Mouse (Mus musculus) heart, embryonic 11.5 days (tissue): ENCODE data around the gene Nfe2. TPM values are rescaled to one million over a fixed set of nuclear protein-coding genes. Genes with fewer than 3 reads are reported as not detected.

Source experiments
- ATAC-seq: fragments of 200-750 bp; cut with Nextera tagmentation; replicated peaks from 2 replicates; pipeline ENCODE4 v1.8.0; 2017; ENCODE audit warnings: moderate library complexity; ENCODE audit not compliant: insufficient number of reproducible peaks, low FRiP score, low TSS enrichment
- H3K27ac ChIP-seq: fragments of 300-500 bp; sonication (generic); 2 replicates; pipeline ENCODE4 v1.5.1; 2014; ENCODE audit warnings: mild to moderate bottlenecking, low read depth, low read length
- H3K27me3 ChIP-seq: fragments of 300-500 bp; sonication (generic); 2 replicates; pipeline ENCODE4 v1.6.1; 2014; ENCODE audit warnings: mild to moderate bottlenecking, low read length, mixed read lengths; ENCODE audit not compliant: control insufficient read depth, insufficient read depth
- H3K36me3 ChIP-seq: fragments of 300-500 bp; sonication (generic); 2 replicates; pipeline ENCODE4 v1.6.1; 2014; ENCODE audit warnings: mild to moderate bottlenecking, low read length, moderate library complexity, mixed read lengths; ENCODE audit not compliant: control insufficient read depth, insufficient read depth
- H3K4me1 ChIP-seq: fragments of 300-500 bp; sonication (generic); 2 replicates; pipeline ENCODE4 v1.6.1; 2014; ENCODE audit warnings: low read length; ENCODE audit not compliant: control insufficient read depth, insufficient read depth
- H3K4me2 ChIP-seq: fragments of 300-500 bp; sonication (generic); 2 replicates; pipeline ENCODE4 v1.6.1; 2014; ENCODE audit warnings: mild to moderate bottlenecking, moderate library complexity
- H3K4me3 ChIP-seq: fragments of 300-500 bp; sonication (generic); 2 replicates; pipeline ENCODE4 v1.5.1; 2014; ENCODE audit warnings: low read depth, low read length
- H3K9ac ChIP-seq: fragments of 300-500 bp; sonication (generic); 2 replicates; pipeline ENCODE4 v1.6.1; 2014; ENCODE audit warnings: mild to moderate bottlenecking, low read depth, low read length, moderate library complexity
- H3K9me3 ChIP-seq: fragments of 300-500 bp; sonication (generic); replicated peaks from 2 replicates; pipeline ENCODE4 v1.6.1; 2016; ENCODE audit warnings: low read length; ENCODE audit not compliant: control insufficient read depth
- WGBS: fragments of 180-500 bp; shearing (Covaris S2); extraction: QIAGEN DNeasy Blood & Tissue Kit; methylation state at CpG from one replicate; pipeline ENCODE4 v1.1.7; 2014; ENCODE audit not compliant: insufficient replicate concordance; 5-methylcytosine and 5-hydroxymethylcytosine counted together
- polyA plus RNA-seq: library from polyadenylated mRNA; unstranded; fragments of >200 nt; fragmentation: Nextera tagmentation; extraction: Ambion mirVana; gene quantifications from 2 replicates; pipeline ENCODE4 v1.2.1, GENCODE M21; 2014

Gene Nfe2
- polyA plus RNA-seq, 1 experiment from 2014 or later = 24.2 TPM

GRCm38 (mm10) chr15:103301547-103302340 is 43.5 kb upstream of the Nfe2 start:
- H3K27ac ChIP-seq = peak overlapping the region; percentile 79
- no peak for ATAC-seq
- H3K9ac ChIP-seq = peak overlapping the region; percentile 18; the same call in 1 of the 2 replicates
- WGBS = 27% methylated on average over 5 of the region's 5 CpGs
- no peaks in the 10 kb centered on the region for H3K9me3 ChIP-seq
- H3K4me2 ChIP-seq = no peak overlapping the region; the same call in 1 of the 2 replicates
- H3K4me1 ChIP-seq = peaks cover 57% of the 10 kb centered on the region
- H3K4me3 ChIP-seq = no peak overlapping the region
- H3K27me3 ChIP-seq = no peaks in the 10 kb centered on the region
- H3K36me3 ChIP-seq = peaks cover 16% of the 10 kb centered on the region

GRCm38 (mm10) chr15:103301046-103301445 is 42.8 kb upstream of the Nfe2 start:
- Histone ChIP-seq H3K4me2 (no peak overlapping the region), H3K27me3 (no peaks in the 10 kb centered on the region), H3K27ac (peak overlapping the region; percentile 69; the same call in 1 of the 2 replicates), H3K4me1 (peaks cover 55% of the 10 kb centered on the region), H3K9me3 (no peaks in the 10 kb centered on the region), H3K4me3 (no peak overlapping the region), H3K9ac (no peak overlapping the region), H3K36me3 (peaks cover 20% of the 10 kb centered on the region)
- WGBS = 42% methylated on average over 2 of the region's 2 CpGs
- ATAC-seq = no peak

GRCm38 (mm10) chr15:103300560-103300959 is 42.4 kb upstream of the Nfe2 start:
- no peaks in the 10 kb centered on the region for H3K9me3 ChIP-seq
- H3K9ac ChIP-seq = no peak overlapping the region; the same call in 1 of the 2 replicates
- H3K4me1 ChIP-seq = peaks cover 54% of the 10 kb centered on the region
- no peak for ATAC-seq
- H3K36me3 ChIP-seq = peaks cover 20% of the 10 kb centered on the region
- H3K4me2 ChIP-seq = peak overlapping the region; percentile 49
- 24% methylated on average over 2 of the region's 2 CpGs for WGBS
- H3K27ac ChIP-seq = peak overlapping the region; percentile 69; the same call in 1 of the 2 replicates
- peak overlapping the region; percentile 3; the same call in 1 of the 2 replicates for H3K4me3 ChIP-seq
- H3K27me3 ChIP-seq = no peaks in the 10 kb centered on the region

- no peak for ATAC-seq
- no peaks in the 10 kb centered on the region for H3K9me3 ChIP-seq
- peaks cover 56% of the 10 kb centered on the region for H3K4me1 ChIP-seq
- peak overlapping the region; percentile 17; the same call in 1 of the 2 replicates for H3K9ac ChIP-seq
- H3K4me3 ChIP-seq = peak overlapping the region; percentile 3; the same call in 1 of the 2 replicates
- peak overlapping the region; percentile 49 for H3K4me2 ChIP-seq
- peaks cover 23% of the 10 kb centered on the region for H3K36me3 ChIP-seq
- WGBS = 14% methylated on average over 18 of the region's 18 CpGs
- peak overlapping the region; percentile 69; the same call in 1 of the 2 replicates for H3K27ac ChIP-seq
- no peaks in the 10 kb centered on the region for H3K27me3 ChIP-seq
Measured at GRCm38 (mm10) chr15:103300067-103300471, 41.9 kb upstream of the Nfe2 start.

GRCm38 (mm10) chr15:103299644-103300043 is 41.4 kb upstream of the Nfe2 start:
- Histone ChIP-seq H3K36me3 (peaks cover 23% of the 10 kb centered on the region), H3K4me1 (peaks cover 56% of the 10 kb centered on the region), H3K27ac (0 out of 2 replicates have a peak overlapping the region, but pooled peaks have one; percentile 35), H3K9ac (peak overlapping the region; percentile 17; the same call in 1 of the 2 replicates), H3K4me3 (peak overlapping the region; percentile 3; the same call in 1 of the 2 replicates), H3K27me3 (no peaks in the 10 kb centered on the region), H3K4me2 (peak overlapping the region; percentile 49), H3K9me3 (no peaks in the 10 kb centered on the region)
- WGBS = 54% methylated on average over 8 of the region's 8 CpGs
- ATAC-seq = no peak

GRCm38 (mm10) chr15:103298861-103299616 is 40.8 kb upstream of the Nfe2 start:
- Histone ChIP-seq H3K4me1 (peaks cover 50% of the 10 kb centered on the region), H3K9ac (no peak overlapping the region), H3K9me3 (no peaks in the 10 kb centered on the region), H3K4me2 (no peak overlapping the region), H3K27ac (0 out of 2 replicates have a peak overlapping the region, but pooled peaks have one; percentile 35), H3K36me3 (peaks cover 23% of the 10 kb centered on the region), H3K27me3 (no peaks in the 10 kb centered on the region), H3K4me3 (no peak overlapping the region)
- ATAC-seq = no peak
- 69% methylated on average over 5 of the region's 5 CpGs for WGBS

- no peaks in the 10 kb centered on the region for H3K27me3 ChIP-seq
- ATAC-seq = no peak
- H3K9me3 ChIP-seq = no peaks in the 10 kb centered on the region
- H3K4me3 ChIP-seq = no peak overlapping the region
- H3K36me3 ChIP-seq = peaks cover 29% of the 10 kb centered on the region
- 81% methylated on average over 3 of the region's 3 CpGs for WGBS
- no peak overlapping the region for H3K4me2 ChIP-seq
- peaks cover 40% of the 10 kb centered on the region for H3K4me1 ChIP-seq
- H3K27ac ChIP-seq = no peak overlapping the region
- H3K9ac ChIP-seq = 0 out of 2 replicates have a peak overlapping the region, but pooled peaks have one; percentile 34
Measured at GRCm38 (mm10) chr15:103298026-103298425, 39.8 kb upstream of the Nfe2 start.

GRCm38 (mm10) chr15:103297313-103297712 is 39.1 kb upstream of the Nfe2 start:
- Histone ChIP-seq H3K9me3 (no peaks in the 10 kb centered on the region), H3K4me3 (no peak overlapping the region), H3K36me3 (peaks cover 34% of the 10 kb centered on the region), H3K4me2 (no peak overlapping the region), H3K27ac (no peak overlapping the region), H3K27me3 (no peaks in the 10 kb centered on the region), H3K9ac (no peak overlapping the region), H3K4me1 (peaks cover 33% of the 10 kb centered on the region)
- ATAC-seq = no peak
- 73% methylated on average over 6 of the region's 6 CpGs for WGBS
